Mouse (Mus musculus) naive thymus-derived CD4-positive, alpha-beta T cell, adult 2 months (primary cell): ENCODE results near the gene Sept12.

Source experiments
- DNase-seq: peaks from one replicate; pipeline ENCODE4 v3.0.0-alpha.2; 2011; ENCODE audit warnings: low read depth

The Sept12 gene

GRCm38 (mm10) chr16:4974521-4974920 lies 23.1 kb downstream of the Sept12 start:
- no peak for DNase-seq

GRCm38 (mm10) chr16:4971626-4972025 lies 26.0 kb downstream of the Sept12 start:
- no peak for DNase-seq

- no peak for DNase-seq
Measured at GRCm38 (mm10) chr16:4969055-4969843, 28.4 kb downstream of the Sept12 start.

- no peak for DNase-seq
Measured at GRCm38 (mm10) chr16:4968426-4968825, 29.2 kb downstream of the Sept12 start.

- DNase-seq: no peak
Measured at GRCm38 (mm10) chr16:4965392-4966129, 32.1 kb downstream of the Sept12 start.

GRCm38 (mm10) chr16:4964731-4965391 lies 32.8 kb downstream of the Sept12 start:
- DNase-seq: peak; percentile 26

- DNase-seq: peak; percentile 89
Measured at GRCm38 (mm10) chr16:4963797-4964709, 33.6 kb downstream of the Sept12 start, which contains the start of gene Anks3. Gene Anks3, minus strand, starts transcription at chr16:4964205.

- DNase-seq: peak; percentile 30
Measured at GRCm38 (mm10) chr16:4963346-4963745, 34.3 kb downstream of the Sept12 start.

GRCm38 (mm10) chr16:4960260-4960659 lies 37.4 kb downstream of the Sept12 start:
- no peak for DNase-seq

GRCm38 (mm10) chr16:4957446-4957845 lies 40.2 kb downstream of the Sept12 start:
- DNase-seq: no peak

- no peak for DNase-seq
Measured at GRCm38 (mm10) chr16:4956609-4957008, 41.0 kb downstream of the Sept12 start.

GRCm38 (mm10) chr16:4947378-4947777 lies 50.3 kb downstream of the Sept12 start:
- no peak for DNase-seq

- no peak for DNase-seq
Measured at GRCm38 (mm10) chr16:4946155-4946554, 51.5 kb downstream of the Sept12 start.

GRCm38 (mm10) chr16:4945415-4945814 lies 52.2 kb downstream of the Sept12 start:
- no peak for DNase-seq

GRCm38 (mm10) chr16:4943431-4943830 lies 54.2 kb downstream of the Sept12 start:
- DNase-seq: no peak

- no peak for DNase-seq
Measured at GRCm38 (mm10) chr16:4942868-4943267, 54.8 kb downstream of the Sept12 start.

GRCm38 (mm10) chr16:4941016-4941415 lies 56.6 kb downstream of the Sept12 start:
- no peak for DNase-seq

GRCm38 (mm10) chr16:4940311-4940850 lies 57.3 kb downstream of the Sept12 start:
- DNase-seq: no peak

- no peak for DNase-seq
Measured at GRCm38 (mm10) chr16:4939412-4939811, 58.2 kb downstream of the Sept12 start.

GRCm38 (mm10) chr16:4938989-4939388 lies 58.7 kb downstream of the Sept12 start:
- DNase-seq: peak; percentile 98

GRCm38 (mm10) chr16:4938461-4938860 lies 59.2 kb downstream of the Sept12 start, which contains the start of gene Nudt16l1:
Gene Nudt16l1, plus strand, starts transcription at chr16:4938761.
- DNase-seq: no peak
